Mouse (Mus musculus): ENCODE measurements at regions not wholly inside any gene's neighbourhood (a gene's known extent, or its start where the extent isn't known, plus 50 kb on each side); places are given as distances from the start of the nearest gene placed in this dataset.

GRCm38 (mm10) chr1:69771436-69771835 lies 55.3 kb upstream of the Spag16 start:
- TF ChIP-seq CTCF (conservative IDR thresholded peaks at IDR 0.05 in 1 of 2, IDR thresholded peaks at IDR 0.05 in 1 of 2; ENCODE audit: low read depth in 2 of 2, low read length in 2 of 2) (no peak), MYC (IDR thresholded peaks at IDR 0.05; ENCODE audit: low read depth, low read length) (no peak), POLR2A (IDR thresholded peaks at IDR 0.05; ENCODE audit: low read depth, low read length) (no peak)
